Mouse (Mus musculus): ENCODE data around the gene Mrpl27.
"Not testable (repeated sequence)": the region's sequence is repeated elsewhere in the genome, so short reads cannot be mapped to it uniquely, and the experiment has no call there.

Mrpl27 gene

DNA sequence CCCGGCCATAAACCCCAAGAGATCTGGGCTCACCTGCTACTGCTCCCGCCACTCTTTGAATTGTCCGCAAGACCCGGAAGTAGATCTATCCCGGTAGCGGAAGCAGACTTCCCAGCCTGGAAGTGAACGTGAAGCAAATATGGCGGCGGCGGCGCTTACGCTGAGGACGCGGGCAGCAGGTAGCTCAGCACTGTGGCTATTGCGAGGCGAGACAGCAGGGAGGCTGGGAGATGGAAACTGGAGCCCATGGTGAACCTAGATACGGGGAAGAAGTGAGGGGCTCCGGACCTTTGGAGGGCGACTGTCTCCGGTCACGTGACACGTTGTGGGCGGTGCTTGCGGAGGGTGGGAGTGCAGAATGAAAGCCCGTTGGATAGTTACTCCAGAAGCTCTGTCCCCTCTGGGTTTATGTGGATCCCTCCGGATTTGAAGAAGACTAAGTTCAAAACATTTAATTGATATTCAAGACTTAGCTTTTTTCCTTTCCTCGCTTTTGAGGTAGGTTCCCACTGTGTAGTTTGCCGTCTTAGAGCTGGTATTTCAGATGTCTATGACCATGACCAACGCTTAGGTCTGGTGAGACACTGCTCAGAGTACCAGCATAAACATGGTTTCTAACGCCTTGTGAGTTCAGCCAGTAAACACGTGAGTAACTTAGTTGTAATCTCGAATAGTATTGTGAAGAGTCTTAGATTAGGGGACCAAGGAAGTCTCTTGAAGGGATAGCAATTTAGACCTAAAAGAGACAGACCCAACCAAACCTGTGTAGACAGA, at the start of gene Mrpl27, which contains the start of gene Eme1:
Gene Mrpl27 (plus strand): TSS at position 105 of the 774 bp plus-strand sequence.
Gene Eme1 (minus strand): TSS at position 302 of the 774 bp plus-strand sequence.
- peak; percentile 85 for DNase-seq (ENCODE audit: low spot score)

DNA sequence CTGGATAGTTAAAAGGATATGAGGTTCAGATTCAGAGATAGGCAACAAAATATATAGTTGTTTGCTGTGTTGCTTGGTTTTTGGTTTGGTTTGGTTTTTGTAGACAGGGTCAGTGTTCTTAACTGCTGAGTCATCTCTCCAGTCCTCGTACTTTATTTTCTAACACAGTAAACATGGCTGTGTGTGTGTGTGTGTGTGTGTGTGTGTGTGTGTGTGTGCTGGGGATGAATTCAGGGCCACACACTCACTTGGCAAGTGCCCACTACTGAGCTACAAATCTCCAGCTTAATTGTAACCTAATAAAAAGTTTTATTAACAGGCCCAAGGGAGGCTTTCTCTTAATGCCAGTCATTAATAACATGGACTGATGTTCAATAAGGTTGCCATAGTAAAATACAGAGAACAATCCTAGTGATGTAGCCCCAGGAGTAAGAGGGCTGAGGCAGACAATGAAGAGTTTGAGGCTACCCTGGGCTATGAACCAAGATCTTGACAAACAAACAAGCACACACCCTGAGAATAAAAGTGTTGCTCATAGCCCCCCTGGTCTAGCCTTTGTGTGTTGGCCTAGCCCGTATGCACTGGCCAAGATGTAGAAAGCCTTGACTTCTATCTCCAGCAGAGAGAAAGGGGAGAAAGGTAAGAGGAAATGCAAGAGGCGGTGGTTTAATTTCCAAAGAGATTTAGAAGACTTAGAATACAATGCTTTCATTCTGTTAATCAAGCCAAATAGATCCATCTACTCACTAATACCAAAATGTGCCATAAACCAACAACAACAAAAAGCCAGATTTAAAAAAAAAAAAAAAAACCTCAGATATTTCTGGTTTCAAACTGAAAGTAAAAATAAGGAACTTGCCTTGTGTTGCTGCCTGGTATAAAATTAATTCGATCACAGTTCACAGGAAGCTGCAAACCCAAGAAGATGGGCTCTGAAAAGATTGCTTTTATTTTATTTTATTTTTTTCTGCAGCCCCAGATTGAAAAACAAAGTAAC, 42.5 kb upstream of the Mrpl27 start:
- no peak for DNase-seq (ENCODE audit: low spot score)

DNA sequence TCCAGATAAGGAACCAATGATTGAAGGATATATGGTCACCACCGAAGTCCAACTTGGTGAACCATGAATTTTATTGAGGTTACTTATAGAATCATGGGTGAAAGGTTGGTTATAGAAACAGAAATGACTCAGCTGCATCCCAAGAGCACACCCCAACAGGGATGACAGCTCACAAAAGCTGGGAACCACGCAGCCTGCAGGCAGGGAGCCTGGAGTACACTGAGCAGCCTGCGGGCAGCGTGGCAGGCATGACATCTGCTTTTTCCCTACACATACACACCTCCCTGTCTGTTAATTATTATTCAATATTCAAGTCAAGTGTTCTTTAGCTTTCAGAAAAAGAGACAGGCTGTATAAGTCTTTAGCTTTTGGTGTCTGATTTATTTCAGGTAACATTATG, 39.0 kb upstream of the Mrpl27 start:
- no peak for DNase-seq (ENCODE audit: low spot score)

DNA sequence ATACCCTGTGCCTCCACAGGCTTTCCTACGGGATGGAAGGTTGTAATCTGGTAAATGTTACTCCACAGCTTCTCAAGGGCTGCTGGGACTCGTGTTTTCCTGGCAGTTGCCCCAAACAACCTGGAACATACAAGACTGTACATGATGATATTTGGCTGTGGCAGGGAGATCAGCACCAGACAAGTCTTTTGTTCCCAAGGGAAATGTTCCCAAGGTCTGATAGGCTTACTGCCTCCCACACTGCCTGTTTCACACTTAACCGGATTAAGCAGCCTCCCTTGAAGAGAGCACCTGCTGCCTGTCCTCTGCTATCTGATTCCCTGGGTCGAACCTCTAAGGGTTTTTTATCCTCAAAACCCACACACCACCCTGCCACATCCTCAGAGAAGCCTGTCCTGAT, 38.1 kb upstream of the Mrpl27 start:
- no peak for DNase-seq (ENCODE audit: low spot score)

DNA sequence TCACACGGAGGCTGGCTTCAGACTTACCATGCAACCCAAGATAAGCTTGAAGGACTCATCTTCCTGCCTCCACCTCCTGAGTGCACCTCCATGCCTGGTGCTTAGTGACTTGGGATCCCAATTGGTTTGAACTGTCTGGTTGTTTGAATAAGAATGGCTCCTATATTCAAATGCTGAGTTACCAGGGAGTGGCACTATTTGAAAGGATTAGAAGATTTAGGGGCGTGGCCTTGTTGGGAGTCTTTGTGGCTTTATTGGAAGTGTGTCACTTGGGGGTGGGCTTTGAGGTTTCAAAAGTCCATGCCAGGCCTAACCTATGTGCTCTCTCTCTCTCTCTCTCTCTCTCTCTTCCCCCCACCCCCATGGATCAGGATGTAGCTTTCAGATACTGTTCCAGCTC, 35.9 kb upstream of the Mrpl27 start:
- DNase-seq (ENCODE audit: low spot score) = no peak

DNA sequence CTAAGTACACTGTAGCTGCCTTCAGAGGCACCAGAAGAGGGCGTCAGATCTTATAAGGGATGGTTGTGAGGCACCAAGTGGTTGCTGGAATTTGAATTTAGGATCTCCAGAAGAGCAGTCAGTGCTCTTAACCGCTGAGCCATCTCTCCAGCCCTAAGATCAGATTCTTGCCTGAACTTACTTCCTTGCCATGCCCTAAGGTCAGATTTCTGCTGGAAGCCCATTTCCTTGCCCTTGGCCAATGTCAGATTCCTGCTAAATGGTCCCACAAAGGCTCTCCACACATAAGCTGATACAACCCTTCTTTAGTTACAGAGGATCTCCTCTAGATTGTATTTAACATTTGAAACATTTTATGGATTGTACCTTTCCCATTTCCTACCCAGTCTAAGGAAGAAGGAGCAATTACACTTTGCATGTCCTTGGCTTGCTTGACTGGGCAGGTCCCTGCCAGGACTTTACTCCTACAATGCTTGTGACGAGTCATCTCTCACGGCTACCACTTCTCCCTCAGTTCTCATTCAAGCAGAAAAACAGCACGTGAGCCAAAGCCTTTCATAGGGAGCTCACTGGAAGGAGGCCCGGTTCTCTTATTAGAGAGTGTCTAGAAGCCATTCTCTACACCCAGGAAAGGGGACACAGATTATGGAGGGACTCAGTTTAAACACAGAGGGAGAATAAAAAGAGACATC, 32.7 kb upstream of the Mrpl27 start:
- no peak for DNase-seq (ENCODE audit: low spot score)

DNA sequence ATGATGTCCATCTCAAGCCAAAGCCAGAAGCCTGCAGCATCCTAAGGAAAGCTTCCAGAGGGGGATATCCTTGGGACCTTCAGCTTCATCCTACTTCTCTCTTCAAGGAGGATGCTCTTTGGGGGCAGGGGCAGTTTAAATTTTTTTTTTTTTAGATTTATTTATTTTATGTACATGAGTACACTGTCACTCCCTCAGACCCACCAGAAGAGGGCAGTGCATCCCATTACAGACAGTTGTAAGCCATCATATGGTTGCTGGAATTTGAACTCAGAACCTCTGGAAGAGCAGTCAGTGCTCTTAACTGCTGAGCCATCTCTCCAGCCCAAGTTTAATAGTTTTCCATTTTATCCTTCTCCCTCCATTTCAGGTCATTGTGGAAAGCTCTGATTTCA, 32.1 kb upstream of the Mrpl27 start:
- DNase-seq (ENCODE audit: low spot score) = no peak

DNA sequence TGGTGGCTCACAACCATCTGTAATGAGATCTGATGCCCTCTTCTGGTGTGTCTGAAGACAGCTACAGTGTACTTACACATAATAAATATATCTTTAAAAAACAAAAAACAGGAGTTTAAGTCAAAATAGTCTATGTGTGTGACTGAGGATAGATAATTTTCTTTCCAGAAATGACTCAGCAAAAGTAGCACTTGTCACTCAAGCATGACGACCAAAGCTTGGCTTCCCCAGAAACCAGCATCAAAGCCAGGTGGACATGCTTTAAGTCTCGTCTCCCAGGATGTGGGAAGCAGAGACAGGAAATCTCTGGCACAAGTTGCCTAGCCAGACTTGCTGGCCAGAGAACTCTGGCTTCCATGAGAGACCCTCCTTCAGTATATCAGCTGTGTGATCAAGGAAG, 31.4 kb upstream of the Mrpl27 start:
- DNase-seq (ENCODE audit: low spot score) = no peak

DNA sequence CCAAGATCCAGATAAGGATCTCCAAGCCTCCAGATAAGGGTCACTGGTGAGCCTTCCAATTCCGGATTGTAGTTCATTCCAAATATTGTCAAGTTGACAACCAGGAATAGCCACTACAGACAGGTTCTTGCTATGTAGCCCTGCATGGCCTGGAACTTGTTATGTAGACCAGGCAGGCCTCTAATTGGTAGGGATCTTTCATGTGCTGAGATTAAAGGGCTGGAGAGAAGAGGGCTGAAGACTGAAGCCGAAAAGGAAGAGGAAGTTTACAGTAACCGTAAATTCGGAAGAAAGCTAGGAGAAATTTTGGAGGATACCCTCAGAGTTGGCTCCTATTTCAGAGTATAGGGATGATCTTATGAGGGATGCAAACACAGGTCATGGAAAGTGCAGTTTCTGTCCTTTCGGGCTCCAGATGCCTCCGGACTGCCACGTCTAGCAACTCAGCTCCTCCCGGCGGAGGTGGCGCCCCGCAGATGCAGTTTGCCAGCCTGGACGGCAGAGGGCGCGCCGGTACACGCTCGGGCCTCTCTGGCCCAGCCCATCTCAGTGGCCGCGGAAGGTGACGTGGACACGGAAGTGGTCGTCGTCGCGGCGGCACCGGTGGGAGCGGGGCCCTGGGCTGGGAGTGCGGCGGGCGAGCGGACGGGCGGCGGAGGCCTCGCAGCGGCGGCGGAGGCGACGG, 24.2 kb upstream of the Mrpl27 start, which contains the start of gene Lrrc59:
Gene Lrrc59 (plus strand): TSS at position 569 of the 685 bp plus-strand sequence.
- peak; percentile 93 for DNase-seq (ENCODE audit: low spot score)

DNA sequence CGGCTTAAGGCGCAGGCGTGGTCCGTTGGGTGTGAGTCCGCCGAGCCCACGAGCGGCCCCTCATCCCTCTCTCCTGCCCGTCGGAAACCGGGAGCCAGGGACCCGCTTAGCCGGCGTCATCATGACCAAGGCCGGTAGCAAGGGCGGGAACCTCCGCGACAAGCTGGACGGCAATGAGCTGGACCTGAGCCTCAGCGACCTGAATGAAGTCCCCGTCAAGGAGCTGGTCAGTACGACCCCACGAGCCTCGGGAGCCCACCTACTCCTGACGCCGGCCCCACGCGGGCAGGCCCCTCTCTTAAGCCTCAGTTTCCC, 23.7 kb upstream of the Mrpl27 start:
- DNase-seq (ENCODE audit: low spot score) = no peak

DNA sequence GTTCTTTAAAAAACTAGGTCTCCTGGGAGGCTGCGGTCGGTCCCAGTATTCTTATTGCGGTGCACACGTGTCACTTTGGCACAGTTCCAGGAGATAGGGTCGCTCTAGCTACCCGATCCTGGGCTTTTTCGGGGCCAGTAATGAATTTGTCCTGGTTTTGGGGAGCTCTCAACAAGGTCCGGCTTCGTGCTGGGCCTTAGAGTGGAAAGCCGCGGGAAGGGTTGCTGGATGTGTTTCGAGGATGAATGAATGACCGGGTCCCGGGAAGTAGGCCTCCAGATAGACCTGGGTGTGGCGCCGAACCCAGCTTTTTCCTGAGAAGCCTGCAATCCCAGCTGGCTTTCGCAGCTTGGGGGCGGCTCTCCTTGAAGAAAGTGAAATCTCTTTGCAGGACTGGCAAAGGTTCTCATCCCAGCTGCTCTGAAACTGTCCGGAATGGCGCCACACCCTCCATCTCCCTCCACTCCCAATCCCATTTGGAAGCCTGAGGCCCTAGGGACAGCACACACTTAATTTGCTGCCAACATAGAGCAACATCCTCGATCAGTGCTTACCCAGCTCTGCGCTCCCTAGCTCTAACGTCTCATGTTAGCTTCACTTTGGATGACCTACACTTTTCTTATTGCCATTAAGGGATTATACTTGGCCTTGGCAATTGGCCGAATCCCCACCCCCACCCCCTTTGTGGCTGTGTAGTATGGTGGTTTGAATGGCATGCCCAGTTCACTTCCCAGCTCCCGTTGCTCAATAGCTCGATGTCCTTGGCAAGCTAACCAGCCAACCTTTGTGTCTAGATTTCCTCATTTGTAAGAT, 23.2 kb upstream of the Mrpl27 start:
- DNase-seq (ENCODE audit: low spot score) = peak; percentile 41

DNA sequence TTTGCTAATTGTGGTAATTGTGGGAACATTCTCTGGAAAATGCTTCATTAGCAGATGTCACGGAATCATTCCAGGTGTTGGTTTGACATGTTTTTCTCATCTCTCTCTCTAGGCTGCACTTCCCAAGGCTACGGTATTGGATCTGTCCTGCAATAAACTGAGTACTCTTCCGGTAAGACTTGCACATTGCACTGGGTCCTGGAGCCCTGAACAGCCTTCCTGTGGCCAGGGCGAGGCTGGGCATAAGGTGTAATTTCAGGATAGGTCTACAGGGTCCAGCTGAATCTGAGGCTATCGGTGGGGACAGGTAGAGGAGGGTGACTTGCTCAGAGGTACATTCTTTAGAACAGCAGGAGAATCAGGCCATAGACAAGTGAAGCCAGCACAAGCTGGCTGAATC, 21.6 kb upstream of the Mrpl27 start:
- no peak for DNase-seq (ENCODE audit: low spot score)

DNA sequence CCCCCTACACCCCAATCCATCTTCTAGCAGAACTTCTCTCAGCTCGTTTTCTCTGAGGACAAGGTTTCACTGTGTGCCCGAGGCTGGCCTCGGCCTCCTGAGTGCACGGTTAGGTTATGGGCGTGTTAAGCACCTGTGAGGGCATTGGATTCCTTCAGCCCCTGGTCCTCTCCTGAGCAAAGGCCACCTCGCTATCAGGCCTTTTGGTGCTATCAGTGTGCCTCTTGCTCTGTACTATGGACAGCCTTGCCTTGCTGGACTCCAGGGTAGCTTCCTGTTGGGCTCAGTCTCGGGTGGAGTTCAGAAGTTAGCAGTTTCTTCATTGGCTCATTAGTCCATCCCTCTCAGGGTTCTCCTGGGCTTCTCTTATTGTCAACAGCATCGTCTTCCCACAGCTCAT, 20.6 kb upstream of the Mrpl27 start:
- no peak for DNase-seq (ENCODE audit: low spot score)

DNA sequence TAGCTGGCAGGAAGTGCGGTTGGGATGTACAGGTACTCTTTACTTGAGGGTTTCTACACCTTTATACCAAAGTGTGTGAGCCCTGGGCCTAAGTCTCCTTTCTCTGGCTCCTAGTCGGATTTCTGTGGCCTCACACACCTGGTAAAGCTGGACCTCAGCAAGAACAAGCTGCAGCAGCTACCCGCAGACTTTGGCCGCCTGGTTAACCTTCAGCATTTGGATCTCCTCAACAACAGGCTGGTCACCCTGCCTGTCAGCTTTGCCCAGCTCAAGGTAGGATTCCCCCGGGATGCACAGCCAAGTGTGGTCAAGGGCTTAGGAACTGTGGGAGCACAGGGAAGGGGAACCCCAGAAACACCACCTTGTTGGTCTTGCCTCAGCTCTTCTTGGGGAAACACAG, 19.1 kb upstream of the Mrpl27 start:
- DNase-seq (ENCODE audit: low spot score) = no peak

DNA sequence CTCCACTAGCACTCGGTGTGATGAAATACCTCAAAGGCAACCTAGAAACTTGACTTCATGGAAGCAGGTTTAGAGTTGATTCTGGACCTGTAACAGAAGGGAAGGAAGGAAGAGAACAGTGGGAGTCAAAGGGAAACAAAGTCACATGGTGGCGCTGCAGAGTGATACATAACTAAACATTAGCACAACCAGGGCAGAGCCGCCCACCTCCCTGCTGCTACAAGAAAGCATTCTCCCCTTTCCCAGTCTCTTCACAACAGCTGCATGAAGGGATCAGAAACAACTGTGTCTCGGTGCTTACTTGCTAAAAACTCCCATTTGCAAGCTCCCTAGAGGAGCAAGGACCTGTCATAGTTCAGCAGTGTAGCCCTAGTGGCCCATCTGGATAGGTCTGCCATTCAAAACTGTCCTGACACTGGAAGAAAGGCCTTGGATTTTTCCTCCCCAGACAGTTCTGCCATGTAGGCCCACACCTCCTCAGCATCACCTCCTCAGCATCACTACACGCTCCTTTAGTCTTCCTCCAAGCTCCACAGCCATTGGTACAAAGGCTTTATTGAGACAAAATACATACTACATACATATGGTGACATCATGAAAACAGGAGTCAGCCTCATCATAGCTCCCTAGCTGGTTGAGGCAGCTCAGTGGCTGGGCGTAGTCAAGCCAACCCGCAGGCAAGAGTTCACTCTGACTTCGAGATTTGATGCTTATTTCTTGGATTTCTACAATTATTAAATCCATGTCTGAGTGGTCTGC, 8.9 kb upstream of the Mrpl27 start:
- no peak for DNase-seq (ENCODE audit: low spot score)

DNA sequence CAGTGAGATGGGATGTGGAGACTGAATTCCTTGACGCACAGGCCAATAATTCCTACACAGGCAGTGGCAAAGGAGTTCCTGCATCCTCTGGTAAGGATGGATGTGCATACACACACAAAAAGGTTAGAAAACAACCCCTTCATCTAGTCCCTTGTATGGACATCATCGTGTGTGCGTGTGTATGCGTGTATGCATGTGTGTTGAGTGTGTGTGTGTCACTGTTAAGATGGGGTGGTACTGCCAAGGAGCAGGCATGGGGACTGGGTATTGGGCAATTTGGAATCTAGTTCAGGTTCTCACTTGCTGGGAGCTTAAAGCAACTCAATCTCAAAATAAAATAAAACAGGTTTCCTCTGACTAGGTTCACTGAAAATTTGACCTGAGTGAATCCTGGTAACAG, 7.1 kb upstream of the Mrpl27 start:
- DNase-seq (ENCODE audit: low spot score) = no peak

DNA sequence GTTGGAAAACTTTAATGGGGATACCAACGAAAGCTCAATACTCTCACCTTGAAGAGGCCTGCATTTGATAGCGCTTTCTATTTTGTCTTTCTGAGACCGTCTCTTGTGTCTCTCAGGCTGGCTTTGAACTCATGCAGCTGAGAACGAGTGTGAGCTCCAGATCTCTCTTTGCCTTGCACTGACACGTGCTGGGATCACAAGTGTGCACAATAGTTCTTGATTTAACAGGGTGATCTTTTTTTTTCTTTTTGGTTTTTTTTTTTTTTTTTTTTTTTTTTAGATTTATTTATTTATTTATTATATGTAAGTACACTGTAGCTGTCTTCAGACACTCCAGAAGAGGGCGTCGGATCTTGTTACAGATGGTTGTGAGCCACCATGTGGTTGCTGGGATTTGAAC, 2.3 kb upstream of the Mrpl27 start:
- DNase-seq (ENCODE audit: low spot score) = not testable (repeated sequence)

DNA sequence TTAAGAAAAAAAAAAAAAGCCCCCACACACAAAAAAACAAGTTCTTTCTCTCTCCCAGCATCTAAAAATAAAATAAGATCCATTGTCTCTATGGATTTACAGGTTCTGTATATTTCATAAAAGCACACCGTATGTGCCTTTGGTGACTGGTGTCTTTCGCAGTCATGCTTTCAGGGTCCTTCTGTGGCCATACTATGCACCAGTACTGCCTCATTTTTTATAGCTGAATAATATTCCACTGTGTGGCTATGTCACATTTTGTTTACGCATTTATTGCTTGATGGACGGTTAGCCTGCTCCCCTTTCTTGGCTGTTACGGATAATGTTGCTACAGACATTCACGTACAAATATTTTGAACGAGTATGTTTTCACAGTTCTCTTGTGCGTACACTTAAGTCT, 594 bp upstream of the Mrpl27 start:
- no peak for DNase-seq (ENCODE audit: low spot score)

DNA sequence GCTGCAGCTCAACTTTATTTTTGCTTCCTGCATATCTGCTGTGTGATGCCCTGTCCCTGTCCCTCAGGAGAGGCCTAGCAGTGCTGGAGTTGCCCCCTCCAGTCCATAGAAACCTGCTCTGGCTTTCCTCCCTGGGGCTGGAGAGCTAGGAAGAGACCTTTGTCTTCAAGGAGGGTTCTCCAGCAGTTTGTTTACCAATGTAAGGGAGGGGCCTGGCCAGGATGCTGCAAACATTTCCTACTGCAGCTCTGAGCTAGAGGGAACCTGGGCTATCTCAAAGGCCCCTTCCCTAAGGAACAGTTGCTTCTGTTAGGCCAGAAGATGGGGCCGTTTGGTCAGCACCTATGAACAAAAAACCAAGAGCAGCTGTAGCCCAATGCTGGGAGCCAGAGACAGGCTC, 7.8 kb downstream of the Mrpl27 start:
- no peak for DNase-seq (ENCODE audit: low spot score)

DNA sequence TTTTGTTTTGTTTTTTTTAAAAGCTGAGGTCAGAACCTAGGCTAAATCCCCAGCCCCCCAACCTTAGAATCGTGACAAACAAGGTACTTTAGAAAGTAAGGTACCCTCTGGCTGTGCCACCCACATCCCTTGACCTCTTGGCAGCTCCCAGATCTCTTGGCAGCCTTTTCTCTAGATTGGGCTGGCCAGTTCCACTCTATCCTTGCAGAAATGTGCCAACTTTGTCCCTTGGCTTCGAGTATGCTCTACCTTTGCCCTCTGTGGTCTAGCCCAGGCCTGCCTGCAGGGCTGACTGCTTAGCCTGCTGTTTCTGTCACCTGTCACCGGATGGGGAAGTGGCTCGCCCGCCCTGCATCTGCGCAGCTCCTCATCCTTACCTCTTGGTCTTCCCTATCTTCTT, 11.7 kb downstream of the Mrpl27 start:
- no peak for DNase-seq (ENCODE audit: low spot score)

Measured in spleen, adult 12 weeks (tissue).